Mouse (Mus musculus) small intestine, adult 2 months (tissue): ENCODE results near the gene Il5.

Experiments used
- CTCF ChIP-seq: fragments of 200-500 bp; IDR thresholded peaks from 2 replicates; pipeline ENCODE4 v1.5.1; 2012; ENCODE audit warnings: low read depth, mild to moderate bottlenecking, control low read depth, inconsistent platforms, low read length, moderate library complexity, mixed read lengths; ENCODE audit not compliant: insufficient replicate concordance, insufficient read length; ENCODE audit errors: extremely low read depth
- POLR2A ChIP-seq: fragments of 200-500 bp; IDR thresholded peaks from 2 replicates; pipeline ENCODE4 v1.6.1; 2012; ENCODE audit warnings: low read depth, mild to moderate bottlenecking, control low read depth, inconsistent platforms, low read length, moderate library complexity

DNA sequence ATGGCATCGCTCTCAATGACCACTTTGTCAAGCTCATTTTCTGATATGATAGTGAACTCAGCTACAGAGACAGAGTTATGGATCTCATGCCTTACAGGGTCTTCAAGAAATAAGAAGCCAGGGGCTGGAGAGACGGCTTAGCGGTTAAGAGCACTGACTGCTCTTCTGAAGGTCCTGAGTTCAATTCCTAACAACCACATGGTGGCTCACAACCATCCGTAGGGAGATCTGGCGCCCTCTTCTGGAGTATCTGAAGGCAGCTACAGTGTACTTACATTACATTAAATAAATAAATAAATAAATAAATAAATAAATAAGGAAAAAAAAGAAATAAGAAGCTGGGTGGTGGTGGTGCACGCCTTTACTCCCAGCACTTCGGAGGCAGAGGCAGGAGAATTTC, 13.2 kb downstream of the Il5 start:
- TF ChIP-seq POLR2A (no peak), CTCF (peak; percentile 17; the same call in 1 of the 2 replicates)
